Mouse (Mus musculus): ENCODE data around the gene Hba-x. TPM values are rescaled to one million over a fixed set of nuclear protein-coding genes. Genes with fewer than 3 reads are reported as not detected.

The Hba-x gene
- total RNA-seq (2023) = not detected

GRCm38 (mm10) chr11:32276347-32276746, at the start of gene Hba-x:
Gene Hba-x, plus strand, starts transcription at chr11:32276400.

DNA sequence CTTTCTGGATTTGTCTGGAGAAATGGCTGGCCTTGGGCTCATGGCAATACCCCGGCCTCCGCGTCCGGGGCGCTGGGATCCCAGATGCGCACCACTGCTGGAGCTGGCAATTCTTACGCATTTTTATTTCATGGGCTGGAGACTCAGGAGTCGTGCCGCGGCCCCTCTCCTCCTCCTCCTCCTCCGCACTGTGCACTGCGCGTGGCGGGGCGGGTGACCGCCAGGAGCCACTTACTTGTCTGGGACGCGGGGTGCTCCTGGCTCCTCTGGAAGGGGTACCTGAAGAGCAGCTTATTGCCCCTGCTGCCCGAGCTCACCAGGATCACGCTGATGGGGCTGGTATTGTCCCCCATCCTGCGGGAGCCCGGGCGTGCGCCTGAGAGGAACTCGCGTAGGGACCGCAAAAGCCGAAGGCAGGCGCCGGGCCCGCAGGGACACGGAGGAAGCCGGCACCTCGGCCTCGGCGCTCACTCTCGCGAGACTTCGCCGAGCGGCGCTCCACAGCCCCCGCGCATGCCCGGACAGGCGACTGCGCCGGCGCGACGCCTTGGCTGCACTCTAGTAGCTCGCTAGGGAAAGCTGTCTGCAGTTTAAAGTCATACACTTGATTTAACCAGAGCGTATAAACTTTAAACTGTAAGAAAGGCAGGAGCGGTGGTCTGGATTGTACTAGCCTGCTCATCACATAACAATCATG, 8.9 kb upstream of the Hba-x start, which contains the start of gene Nprl3:
TSS of gene Nprl3 (minus strand) at position 520 of the 697 bp plus-strand sequence.

DNA sequence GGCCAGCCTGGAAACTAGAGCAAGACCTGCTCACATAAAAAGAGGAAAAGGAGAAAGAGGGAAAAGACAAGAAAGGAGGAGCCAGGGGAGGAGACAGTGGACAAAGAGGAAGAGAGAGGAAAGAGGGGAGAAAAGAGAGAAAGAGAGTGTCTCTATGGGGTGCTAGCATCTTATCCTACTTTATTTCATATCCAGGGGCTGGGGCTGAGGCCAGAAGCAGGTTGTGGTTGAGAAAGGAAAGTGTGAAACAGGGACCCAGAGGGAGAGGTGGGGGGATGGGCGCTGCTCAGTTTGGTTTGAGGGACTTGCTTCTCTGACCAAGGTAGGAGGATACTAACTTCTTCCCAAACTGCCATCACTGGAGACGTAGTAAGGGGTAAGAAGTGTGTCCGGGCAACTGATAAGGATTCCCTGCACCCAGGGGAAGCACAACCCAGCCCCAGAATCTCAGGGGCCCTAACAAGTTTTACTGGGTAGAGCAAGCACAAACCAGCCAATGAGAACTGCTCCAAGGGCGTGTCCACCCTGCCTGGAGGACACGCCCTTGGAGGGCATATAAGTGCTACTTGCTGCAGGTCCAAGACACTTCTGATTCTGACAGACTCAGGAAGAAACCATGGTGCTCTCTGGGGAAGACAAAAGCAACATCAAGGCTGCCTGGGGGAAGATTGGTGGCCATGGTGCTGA, 7.0 kb downstream of the Hba-x start, which contains the start of gene Hba-a1:
TSS of gene Hba-a1 (plus strand) at position 421 of the 687 bp plus-strand sequence.

GRCm38 (mm10) chr11:32286695-32287492, 10.7 kb downstream of the Hba-x start, which contains the start of gene Hbq1b:
Gene Hbq1b, plus strand, starts transcription at chr11:32286965.

GRCm38 (mm10) chr11:32296203-32296602, 20.0 kb downstream of the Hba-x start, which contains the start of gene Hba-a2:
Gene Hba-a2, plus strand, starts transcription at chr11:32296489.

DNA sequence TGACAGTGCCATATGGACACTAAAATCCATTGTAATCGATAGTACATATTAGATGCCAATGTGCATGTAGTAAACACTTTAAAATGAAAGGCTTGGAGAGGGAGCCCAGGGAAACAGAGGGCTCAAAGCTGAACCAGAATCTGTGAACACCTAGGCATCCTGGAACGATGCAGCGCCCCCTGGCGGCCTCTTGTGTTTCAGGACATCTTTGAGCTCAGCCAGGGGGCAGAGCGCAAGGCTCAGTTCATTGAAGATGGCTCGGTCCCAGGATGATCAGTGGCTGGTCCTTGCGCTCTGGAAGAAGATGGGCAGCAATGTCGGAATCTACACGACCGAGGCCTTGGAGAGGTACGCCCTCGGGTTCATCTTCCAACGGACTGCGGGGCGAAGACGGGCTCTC, 23.7 kb downstream of the Hba-x start, which contains the start of gene Hbq1a:
TSS of gene Hbq1a (plus strand) at position 205 of the 400 bp plus-strand sequence.

Other genes with a start within 250 kb of the Hba-x start
- under 1 TPM; 0.16 to 0.18 TPM for gene Il9r, start 76.1 kb upstream of the Hba-x start, total RNA-seq (2023)
- gene Snrnp25, start 71.0 kb upstream of the Hba-x start, total RNA-seq (2023) = 10 to 100 TPM; 10.8 to 15.6 TPM
- gene Rhbdf1, start 54.1 kb upstream of the Hba-x start, total RNA-seq (2023) = 1 to 10 TPM in 1 of 2 experiments, under 1 TPM in 1; 0.36 to 1.1 TPM
- gene Mpg, start 49.9 kb upstream of the Hba-x start, total RNA-seq (2023) = 1 to 10 TPM; 8.3 to 9.1 TPM
- 10 to 100 TPM; 16.4 to 18.4 TPM for gene Nprl3, start 8.7 kb upstream of the Hba-x start, total RNA-seq (2023)
- gene Hba-a1, start 7.1 kb downstream of the Hba-x start, total RNA-seq (2023) = 1,000 to 10,000 TPM; 1,163 to 1,619 TPM
- 1 to 10 TPM; 2.0 to 2.8 TPM for gene Hbq1b, start 10.6 kb downstream of the Hba-x start, total RNA-seq (2023)
- 100 to 1,000 TPM; 626 to 696 TPM for gene Hba-a2, start 20.1 kb downstream of the Hba-x start, total RNA-seq (2023)
- gene Hbq1a, start 23.7 kb downstream of the Hba-x start, total RNA-seq (2023) = not detected
- gene Sh3pxd2b, start 71.4 kb downstream of the Hba-x start, total RNA-seq (2023) = 1 to 10 TPM; 4.0 to 5.8 TPM
- 1 to 10 TPM in 1 of 2 experiments, under 1 TPM in 1; 0.82 to 2.2 TPM for gene Ubtd2, start 179.0 kb downstream of the Hba-x start, total RNA-seq (2023)

Measured in neutrophil, adult 59 days (primary cell).